Mouse (Mus musculus): ENCODE measurements around the gene Olfr472. TPM values are rescaled to one million over a fixed set of nuclear protein-coding genes. Genes with fewer than 3 reads are reported as not detected.

Gene Olfr472
- polyA plus RNA-seq (2012; rRNA removed) = not detected in 2 replicates

GRCm38 (mm10) chr7:107897602-107898001 is at the start of gene Olfr472:
Olfr472 (plus strand) TSS chr7:107897902.

GRCm38 (mm10) chr7:107930146-107930545 is 32.4 kb downstream of the Olfr472 start, which contains the start of gene Olfr473:
Olfr473 (plus strand) TSS chr7:107930446.

GRCm38 (mm10) chr7:107954343-107954742 is 56.6 kb downstream of the Olfr472 start, which contains the start of gene Olfr474:
Olfr474 (plus strand) TSS chr7:107954643.

Other genes starting within 250 kb of the Olfr472 start
- gene Cyb5r2, start 139.9 kb upstream of the Olfr472 start, polyA plus RNA-seq (2012; rRNA removed) = 0.16 and 0.37 TPM in 2 replicates
- not detected in 2 replicates for gene Ovch2, start 96.7 kb upstream of the Olfr472 start, polyA plus RNA-seq (2012; rRNA removed)
- not detected in 2 replicates for gene Olfr467, start 85.6 kb upstream of the Olfr472 start, polyA plus RNA-seq (2012; rRNA removed)
- not detected in 2 replicates for gene Olfr469, start 72.4 kb upstream of the Olfr472 start, polyA plus RNA-seq (2012; rRNA removed)
- gene Olfr470, start 50.4 kb upstream of the Olfr472 start, polyA plus RNA-seq (2012; rRNA removed) = not detected in 2 replicates
- gene Olfr473, start 32.5 kb downstream of the Olfr472 start, polyA plus RNA-seq (2012; rRNA removed) = not detected in 2 replicates
- not detected in 2 replicates for gene Olfr474, start 56.7 kb downstream of the Olfr472 start, polyA plus RNA-seq (2012; rRNA removed)
- not detected in 2 replicates for gene Olfr476, start 66.9 kb downstream of the Olfr472 start, polyA plus RNA-seq (2012; rRNA removed)
- gene Olfr477, start 88.8 kb downstream of the Olfr472 start, polyA plus RNA-seq (2012; rRNA removed) = not detected in 2 replicates
- gene Olfr478, start 136.1 kb downstream of the Olfr472 start, polyA plus RNA-seq (2012; rRNA removed) = not detected in 2 replicates
- not detected in 2 replicates for gene Olfr479, start 152.8 kb downstream of the Olfr472 start, polyA plus RNA-seq (2012; rRNA removed)
- not detected in 2 replicates for gene Olfr480, start 169.4 kb downstream of the Olfr472 start, polyA plus RNA-seq (2012; rRNA removed)
- not detected in 2 replicates for gene Olfr481, start 182.0 kb downstream of the Olfr472 start, polyA plus RNA-seq (2012; rRNA removed)
- not detected in 2 replicates for gene Olfr482, start 199.7 kb downstream of the Olfr472 start, polyA plus RNA-seq (2012; rRNA removed)
- gene Olfr483, start 202.9 kb downstream of the Olfr472 start, polyA plus RNA-seq (2012; rRNA removed) = not detected in 2 replicates
- gene Olfr484, start 229.5 kb downstream of the Olfr472 start, polyA plus RNA-seq (2012; rRNA removed) = not detected in 2 replicates